Mouse (Mus musculus) common myeloid progenitor, adult 5-6 weeks (primary cell): ENCODE results near the gene Rps27rt. TPM values are rescaled to one million over a fixed set of nuclear protein-coding genes. Genes with fewer than 3 reads are reported as not detected.
"Not testable (repeated sequence)": the region's sequence is repeated elsewhere in the genome, so short reads cannot be mapped to it uniquely, and the experiment has no call there.

Experiments
- ATAC-seq: replicated peaks from 2 replicates; pipeline ENCODE4 v1.8.0; 2016; ENCODE audit warnings: low read depth, mild to moderate bottlenecking, moderate TSS enrichment, inconsistent platforms; ENCODE audit not compliant: poor library complexity, severe bottlenecking
- total RNA-seq: library from RNA; stranded (forward); fragments of 200-1000, 187-1606 nt; gene quantifications from 2 replicates; pipeline ENCODE4 v1.2.3, GENCODE M21; 2017

The Rps27rt gene
- total RNA-seq, result 300 and 305 TPM in 2 replicates

GRCm38 (mm10) chr9:114982689-114983360 is at the start of gene Rps27rt:
Rps27rt (minus strand) TSS chr9:114982739.
- no peak for ATAC-seq

- not testable (repeated sequence) for ATAC-seq
Measured at GRCm38 (mm10) chr9:115031046-115031445, 48.5 kb upstream of the Rps27rt start.

- ATAC-seq, result no peak
Measured at GRCm38 (mm10) chr9:115030581-115030980, 48.0 kb upstream of the Rps27rt start.

GRCm38 (mm10) chr9:115029307-115029706 is 46.8 kb upstream of the Rps27rt start:
- no peak for ATAC-seq

- no peak for ATAC-seq
Measured at GRCm38 (mm10) chr9:115023708-115024383, 41.3 kb upstream of the Rps27rt start.

GRCm38 (mm10) chr9:115023137-115023536 is 40.6 kb upstream of the Rps27rt start:
- no peak for ATAC-seq

- no peak for ATAC-seq
Measured at GRCm38 (mm10) chr9:115021419-115021818, 38.9 kb upstream of the Rps27rt start.

- no peak for ATAC-seq
Measured at GRCm38 (mm10) chr9:115020141-115020540, 37.6 kb upstream of the Rps27rt start.

GRCm38 (mm10) chr9:115012367-115012766 is 29.8 kb upstream of the Rps27rt start:
- ATAC-seq, result peak; percentile 47; the same call in 1 of the 2 replicates

GRCm38 (mm10) chr9:115008194-115008593 is 25.7 kb upstream of the Rps27rt start:
- ATAC-seq, result no peak

- ATAC-seq, result no peak
Measured at GRCm38 (mm10) chr9:115007776-115008175, 25.2 kb upstream of the Rps27rt start.

GRCm38 (mm10) chr9:115005446-115005845 is 22.9 kb upstream of the Rps27rt start:
- no peak for ATAC-seq

GRCm38 (mm10) chr9:114999771-115000146 is 17.2 kb upstream of the Rps27rt start:
- ATAC-seq, result no peak

- ATAC-seq, result no peak
Measured at GRCm38 (mm10) chr9:114999010-114999770, 16.7 kb upstream of the Rps27rt start.

GRCm38 (mm10) chr9:114996489-114996888 is 13.9 kb upstream of the Rps27rt start:
- no peak for ATAC-seq

- ATAC-seq, result no peak
Measured at GRCm38 (mm10) chr9:114995716-114996115, 13.2 kb upstream of the Rps27rt start.

GRCm38 (mm10) chr9:114995250-114995649 is 12.7 kb upstream of the Rps27rt start:
- ATAC-seq, result no peak

- no peak for ATAC-seq
Measured at GRCm38 (mm10) chr9:114992528-114992927, 10.0 kb upstream of the Rps27rt start.

GRCm38 (mm10) chr9:114990421-114990820 is 7.9 kb upstream of the Rps27rt start:
- no peak for ATAC-seq

- no peak for ATAC-seq
Measured at GRCm38 (mm10) chr9:114988610-114989327, 6.2 kb upstream of the Rps27rt start.
